Mouse (Mus musculus): ENCODE measurements around the gene 1810024B03Rik. TPM values are rescaled to one million over a fixed set of nuclear protein-coding genes. Genes with fewer than 3 reads are reported as not detected.
"Not testable (repeated sequence)": the region's sequence is repeated elsewhere in the genome, so short reads cannot be mapped to it uniquely, and the experiment has no call there.

Gene 1810024B03Rik
- under 1 TPM; 0.36 to 0.90 (median 0.51) TPM for total RNA-seq (2022)

- peak; percentile 87 to 89 for DNase-seq (ENCODE audit: low spot score in 2 of 2)
These were observed at the start of gene 1810024B03Rik, which contains the start of gene Snrnp200 for GRCm38 (mm10) chr2:127207547-127208451. Gene 1810024B03Rik (minus strand): TSS chr2:127208280. Gene Snrnp200 (plus strand): TSS chr2:127208386.

- no peak for DNase-seq (ENCODE audit: low spot score in 2 of 2)
These were observed 47.2 kb upstream of the 1810024B03Rik start for GRCm38 (mm10) chr2:127255294-127255693.

- no peak for DNase-seq (ENCODE audit: low spot score in 2 of 2)
These were observed 46.6 kb upstream of the 1810024B03Rik start for GRCm38 (mm10) chr2:127254604-127255134.

GRCm38 (mm10) chr2:127252787-127253186 lies 44.7 kb upstream of the 1810024B03Rik start:
- no peak for DNase-seq (ENCODE audit: low spot score in 2 of 2)

- DNase-seq (ENCODE audit: low spot score in 2 of 2), result peak; percentile 29 to 38
These were observed 43.9 kb upstream of the 1810024B03Rik start for GRCm38 (mm10) chr2:127251880-127252527.

- peak in 1 of 2 experiments; percentile 6 for DNase-seq (ENCODE audit: low spot score in 2 of 2)
These were observed 43.4 kb upstream of the 1810024B03Rik start for GRCm38 (mm10) chr2:127251457-127251856.

GRCm38 (mm10) chr2:127250291-127251008 lies 42.4 kb upstream of the 1810024B03Rik start:
- DNase-seq (ENCODE audit: low spot score in 2 of 2), result peak; percentile 14 to 34

- DNase-seq (ENCODE audit: low spot score in 2 of 2), result peak; percentile 11 to 38
These were observed 40.4 kb upstream of the 1810024B03Rik start for GRCm38 (mm10) chr2:127248334-127249004.

- peak; percentile 97 to 98 for DNase-seq (ENCODE audit: low spot score in 2 of 2)
These were observed 39.7 kb upstream of the 1810024B03Rik start, which contains the start of the genes Ciao1 and Tmem127 for GRCm38 (mm10) chr2:127247592-127248333. Gene Ciao1 (minus strand): TSS chr2:127247816. Gene Tmem127 (plus strand): TSS chr2:127247908.

- DNase-seq (ENCODE audit: low spot score in 2 of 2), result no peak
These were observed 32.0 kb upstream of the 1810024B03Rik start for GRCm38 (mm10) chr2:127240065-127240464.

- DNase-seq (ENCODE audit: low spot score in 2 of 2), result no peak
These were observed 30.0 kb upstream of the 1810024B03Rik start for GRCm38 (mm10) chr2:127237897-127238610.

GRCm38 (mm10) chr2:127225261-127225660 lies 17.2 kb upstream of the 1810024B03Rik start:
- no peak for DNase-seq (ENCODE audit: low spot score in 2 of 2)

- no peak for DNase-seq (ENCODE audit: low spot score in 2 of 2)
These were observed 9.7 kb upstream of the 1810024B03Rik start for GRCm38 (mm10) chr2:127217746-127218145.

GRCm38 (mm10) chr2:127210701-127211100 lies 2.6 kb upstream of the 1810024B03Rik start:
- DNase-seq (ENCODE audit: low spot score in 2 of 2), result no peak

- DNase-seq (ENCODE audit: low spot score in 2 of 2), result no peak
These were observed 331 bp upstream of the 1810024B03Rik start for GRCm38 (mm10) chr2:127208452-127208769.

- no peak for DNase-seq (ENCODE audit: low spot score in 2 of 2)
These were observed 1.2 kb downstream of the 1810024B03Rik start for GRCm38 (mm10) chr2:127206916-127207315.

- not testable (repeated sequence) for DNase-seq (ENCODE audit: low spot score in 2 of 2)
These were observed 2.1 kb downstream of the 1810024B03Rik start for GRCm38 (mm10) chr2:127205936-127206335.

- DNase-seq (ENCODE audit: low spot score in 2 of 2), result peak in 1 of 2 experiments; percentile 8
These were observed 3.1 kb downstream of the 1810024B03Rik start for GRCm38 (mm10) chr2:127204932-127205331.

GRCm38 (mm10) chr2:127189574-127189973 lies 18.5 kb downstream of the 1810024B03Rik start:
- no peak for DNase-seq (ENCODE audit: low spot score in 2 of 2)
